Mouse (Mus musculus): ENCODE data around the gene Olfr1392.
A peak's percentile ranks its signal among the peaks of the same experiment; 100 is the strongest.

Olfr1392 gene

DNA sequence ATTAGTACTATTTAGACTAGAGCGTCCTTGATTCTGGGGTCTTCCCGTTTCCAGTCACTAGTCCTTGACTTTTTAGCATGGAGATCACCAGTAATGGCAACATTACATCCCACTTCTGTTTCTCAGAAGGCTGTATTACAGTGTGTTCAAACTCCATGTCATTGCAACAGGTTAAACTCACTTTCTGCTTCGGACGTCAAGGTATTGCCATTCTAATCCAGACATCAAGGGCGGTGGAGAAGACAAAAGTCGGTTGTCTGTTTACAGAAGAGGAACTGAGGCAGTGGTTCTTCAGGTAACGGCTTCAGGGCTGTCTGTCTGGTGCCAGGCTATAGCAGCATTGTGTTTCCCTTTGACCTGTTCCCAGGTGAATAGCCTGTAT is 33.7 kb upstream of the Olfr1392 start:
- DNase-seq (ENCODE audit: low spot score in 2 of 2): no peak

DNA sequence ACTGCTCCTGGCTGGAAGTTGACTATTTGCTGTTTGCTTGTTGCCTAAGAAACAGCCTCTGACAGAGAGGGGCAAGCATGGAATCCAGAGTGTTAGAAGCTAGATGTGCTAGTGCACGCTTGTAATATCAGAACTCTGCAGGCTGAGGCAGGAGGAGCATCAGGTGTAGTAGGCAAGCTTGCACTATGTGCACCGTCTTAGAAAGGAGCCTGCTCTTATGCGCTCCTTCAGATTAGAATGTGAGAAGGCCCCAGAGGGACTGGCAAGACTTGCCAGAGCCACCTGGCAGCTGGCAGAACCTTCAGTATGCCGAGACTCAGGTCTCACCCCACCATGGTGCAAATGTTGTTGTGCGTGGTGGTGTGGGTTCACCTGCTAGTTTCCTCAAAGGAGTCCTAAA is 33.0 kb upstream of the Olfr1392 start:
- DNase-seq (ENCODE audit: low spot score in 2 of 2): no peak

DNA sequence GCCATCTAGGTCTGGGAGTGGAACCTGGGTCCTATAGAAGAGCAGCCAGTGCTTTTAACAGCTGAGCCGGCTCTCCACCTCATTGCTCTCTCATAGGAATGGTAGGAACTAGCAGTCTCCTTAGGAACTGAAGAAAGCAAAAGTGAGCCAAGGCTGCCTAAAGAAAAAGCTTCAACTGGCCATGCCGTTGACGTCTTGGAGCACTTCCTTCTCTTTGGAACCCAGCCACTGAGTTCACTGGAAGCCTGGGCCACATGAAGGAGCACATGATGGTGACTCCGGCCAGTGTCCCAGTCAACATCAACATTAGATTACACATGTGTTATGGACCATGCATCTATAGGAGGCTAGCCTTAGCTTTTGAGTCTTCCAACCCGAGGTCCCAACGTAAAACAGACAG is 32.0 kb upstream of the Olfr1392 start:
- DNase-seq (ENCODE audit: low spot score in 2 of 2): no peak

DNA sequence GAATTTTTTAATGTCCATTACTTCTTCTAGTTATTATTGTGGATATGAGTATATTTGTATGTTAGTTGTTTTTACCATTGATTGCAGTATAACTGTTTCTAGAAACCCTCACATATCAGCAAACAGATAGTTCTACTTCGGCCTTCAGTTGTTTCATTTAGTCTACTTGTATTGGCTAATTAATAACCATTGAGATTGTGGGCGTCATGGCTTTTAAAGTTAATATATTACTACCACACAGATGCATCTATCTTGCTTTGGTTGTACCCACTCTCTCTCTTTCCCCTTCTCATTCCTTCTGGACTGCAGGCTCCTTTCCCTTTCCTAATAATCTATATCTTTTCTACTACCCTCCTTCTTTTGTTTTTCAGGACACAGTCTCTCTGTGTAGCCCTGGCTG is 25.8 kb upstream of the Olfr1392 start:
- no peak for DNase-seq (ENCODE audit: low spot score in 2 of 2)

DNA sequence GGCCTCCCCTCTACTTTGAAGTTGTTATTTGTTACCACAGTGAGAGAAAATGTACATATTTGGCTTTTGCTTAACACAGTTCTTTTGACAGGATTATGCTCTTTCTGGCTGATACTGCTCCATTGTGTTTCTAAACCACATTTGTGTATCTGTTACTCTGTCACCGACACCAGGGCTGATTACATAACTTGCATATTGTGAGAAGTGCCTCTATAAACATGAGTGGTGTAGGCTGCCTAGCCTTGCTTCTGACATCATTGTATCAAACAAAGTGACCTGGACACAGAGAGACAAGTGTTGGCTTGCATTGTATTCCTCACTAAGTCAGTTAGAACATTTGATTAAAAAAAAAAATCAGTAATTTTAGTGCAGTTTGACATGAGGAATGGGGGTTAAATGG is 25.3 kb upstream of the Olfr1392 start:
- DNase-seq (ENCODE audit: low spot score in 2 of 2): no peak

DNA sequence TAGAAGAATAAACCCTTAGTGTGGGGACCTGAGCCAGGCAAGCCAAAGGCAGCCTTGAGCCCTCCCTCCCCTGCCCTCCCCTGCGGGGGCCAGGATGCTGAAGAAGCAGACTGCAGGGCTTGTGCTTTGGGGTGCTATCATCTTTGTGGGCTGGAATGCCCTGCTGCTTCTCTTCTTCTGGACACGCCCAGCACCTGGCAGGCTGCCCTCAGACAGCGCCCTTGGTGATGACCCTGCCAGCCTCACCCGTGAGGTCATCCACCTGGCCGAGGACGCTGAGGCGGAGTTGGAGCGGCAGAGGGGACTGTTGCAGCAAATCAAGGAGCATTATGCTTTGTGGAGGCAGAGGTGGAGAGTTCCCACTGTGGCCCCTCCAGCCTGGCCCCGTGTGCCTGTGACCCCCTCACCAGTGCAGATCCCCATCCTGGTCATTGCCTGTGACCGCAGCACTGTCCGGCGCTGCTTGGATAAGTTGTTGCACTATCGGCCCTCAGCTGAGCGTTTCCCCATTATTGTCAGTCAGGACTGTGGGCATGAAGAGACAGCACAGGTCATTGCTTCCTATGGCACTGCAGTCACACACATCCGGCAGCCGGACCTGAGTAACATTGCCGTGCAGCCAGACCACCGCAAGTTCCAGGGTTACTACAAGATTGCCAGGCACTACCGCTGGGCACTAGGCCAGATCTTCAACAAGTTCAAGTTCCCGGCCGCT is 24.3 kb upstream of the Olfr1392 start:
- DNase-seq (ENCODE audit: low spot score in 2 of 2): no peak

- no peak for DNase-seq (ENCODE audit: low spot score in 2 of 2)
These were observed 23.7 kb upstream of the Olfr1392 start for GRCm38 (mm10) chr11:49261313-49261855.

GRCm38 (mm10) chr11:49262286-49262685 is 22.8 kb upstream of the Olfr1392 start:
- no peak for DNase-seq (ENCODE audit: low spot score in 2 of 2)

DNA sequence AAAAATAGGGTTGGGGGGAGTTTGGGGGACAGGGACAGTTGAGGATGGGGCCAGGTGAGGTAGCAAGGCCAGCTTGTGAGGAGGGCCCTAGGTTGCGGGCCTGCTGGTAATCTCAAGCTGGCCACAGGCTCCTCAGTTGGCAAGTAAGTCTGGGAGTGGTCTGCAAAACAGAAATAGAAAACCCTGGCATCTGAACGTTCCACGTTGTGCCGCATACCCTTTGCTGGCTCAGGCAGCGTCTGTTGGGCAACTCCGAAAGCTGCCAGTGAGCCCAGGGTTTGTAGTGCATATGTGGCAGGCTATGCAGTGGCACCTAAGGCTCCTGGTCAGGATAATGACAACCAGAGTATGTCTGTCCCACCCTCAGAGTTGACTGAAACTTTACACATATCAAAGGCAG is 21.9 kb upstream of the Olfr1392 start:
- DNase-seq (ENCODE audit: low spot score in 2 of 2): no peak

DNA sequence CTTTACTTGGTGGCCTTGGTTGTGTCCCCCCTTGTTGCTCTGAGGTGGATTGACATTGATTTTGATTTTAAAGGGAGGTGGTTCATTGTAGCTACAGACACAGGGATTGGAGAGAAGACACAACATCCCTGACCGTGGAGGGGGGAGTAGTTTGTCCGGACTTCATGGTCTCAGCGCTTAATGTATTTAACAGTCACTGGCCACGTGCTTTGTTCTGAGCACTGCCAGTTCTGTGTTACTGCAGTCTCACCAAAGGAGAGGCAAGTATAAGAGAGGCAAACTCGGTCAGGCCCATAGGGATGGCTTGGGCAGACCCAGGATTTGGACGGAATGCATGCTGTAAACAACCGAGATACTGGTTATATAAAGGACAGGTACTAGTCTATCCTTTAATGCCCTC is 21.0 kb upstream of the Olfr1392 start:
- DNase-seq (ENCODE audit: low spot score in 2 of 2): no peak

- no peak for DNase-seq (ENCODE audit: low spot score in 2 of 2)
These were observed 20.5 kb upstream of the Olfr1392 start for GRCm38 (mm10) chr11:49264622-49265021.

DNA sequence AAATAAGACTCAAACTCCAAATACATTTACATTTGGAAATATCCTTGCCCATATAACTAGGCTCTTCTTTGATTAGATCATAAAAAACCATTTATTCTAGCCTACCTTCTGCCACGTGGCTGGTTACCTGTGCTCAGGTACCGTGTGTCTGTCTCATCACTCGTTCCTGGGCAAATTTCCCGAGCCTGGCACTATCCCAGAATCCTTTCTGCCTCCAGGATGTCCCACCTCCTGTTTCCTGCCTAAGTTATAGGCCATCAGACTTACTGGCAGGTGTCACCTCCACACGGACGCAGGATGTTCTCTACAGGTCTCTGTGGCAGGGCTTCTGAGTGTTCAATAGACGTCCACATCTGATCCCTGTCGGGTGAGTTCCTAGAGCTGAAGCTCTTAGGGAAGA is 20.0 kb upstream of the Olfr1392 start:
- DNase-seq (ENCODE audit: low spot score in 2 of 2): no peak

DNA sequence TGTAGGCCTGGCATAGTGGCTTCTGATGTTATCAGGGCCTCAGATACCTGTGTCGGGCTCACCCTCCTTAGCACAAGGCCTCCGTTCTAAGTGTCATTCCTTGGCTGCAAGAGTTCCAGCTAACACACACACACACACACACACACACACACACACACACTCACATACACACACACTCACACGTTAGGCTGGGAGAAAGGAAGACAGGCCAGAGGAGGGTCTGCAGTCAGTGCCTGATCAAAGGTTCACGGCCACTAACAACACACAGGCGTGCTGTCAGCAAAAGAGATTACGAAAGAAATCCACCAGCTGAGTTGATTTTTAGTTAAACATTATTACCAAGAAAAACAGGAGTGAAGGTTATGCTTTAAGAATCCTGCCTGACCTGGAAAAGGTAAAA is 18.4 kb upstream of the Olfr1392 start:
- no peak for DNase-seq (ENCODE audit: low spot score in 2 of 2)

GRCm38 (mm10) chr11:49267316-49267715 is 17.8 kb upstream of the Olfr1392 start:
- no peak for DNase-seq (ENCODE audit: low spot score in 2 of 2)

DNA sequence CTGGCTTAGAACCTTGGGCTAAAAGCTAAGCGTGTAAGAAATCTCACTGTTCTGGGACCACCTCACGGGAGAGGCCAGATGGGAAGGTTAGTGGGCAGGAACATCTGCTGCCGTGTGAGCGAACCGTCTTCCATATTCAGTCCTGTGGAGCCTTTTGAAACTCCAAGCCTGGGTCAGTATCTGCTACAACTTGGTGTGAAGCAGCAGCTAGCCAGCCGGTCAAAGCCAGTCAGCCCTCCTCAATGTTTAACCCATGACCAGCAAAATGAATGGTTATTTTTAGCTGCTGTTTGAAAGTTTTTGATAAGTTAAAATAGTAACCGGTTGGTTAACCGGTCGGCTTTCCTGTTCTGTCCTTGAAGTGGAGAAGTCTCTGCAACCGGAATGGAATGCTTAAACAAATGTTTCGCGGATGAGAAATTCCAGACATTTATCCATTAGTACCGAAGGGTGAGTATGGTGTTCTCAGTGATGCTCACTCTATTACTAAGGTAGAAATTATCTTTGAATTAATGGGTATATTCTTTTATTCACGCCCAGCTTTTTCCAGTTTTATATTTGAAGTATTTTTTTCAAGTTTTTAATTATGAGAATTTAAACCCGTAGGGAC is 17.0 kb upstream of the Olfr1392 start:
- DNase-seq (ENCODE audit: low spot score in 2 of 2): no peak

- no peak for DNase-seq (ENCODE audit: low spot score in 2 of 2)
These were observed 15.3 kb upstream of the Olfr1392 start for GRCm38 (mm10) chr11:49269761-49270160.

GRCm38 (mm10) chr11:49270368-49270767 is 14.7 kb upstream of the Olfr1392 start:
- no peak for DNase-seq (ENCODE audit: low spot score in 2 of 2)

DNA sequence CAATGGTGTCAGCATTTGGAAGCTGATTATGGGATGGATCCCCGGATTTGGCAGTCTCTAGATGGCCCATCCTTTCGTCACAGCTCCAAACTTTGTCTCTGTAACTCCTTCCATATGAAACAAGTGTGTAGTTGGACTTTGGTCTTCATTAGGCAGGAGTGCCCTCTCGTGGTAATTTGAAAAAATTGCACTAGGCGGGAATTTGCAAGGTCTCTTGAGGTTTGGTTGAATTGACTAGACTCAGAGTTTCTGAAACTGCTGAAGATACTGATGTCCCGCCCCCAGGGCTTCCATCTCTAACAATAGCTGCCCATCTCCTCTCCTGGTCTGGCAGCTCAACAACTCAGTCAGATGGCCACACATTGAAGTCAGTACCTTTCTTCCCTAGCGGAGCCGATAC is 13.7 kb upstream of the Olfr1392 start:
- peak in 1 of 2 experiments; percentile 46 for DNase-seq (ENCODE audit: low spot score in 2 of 2)

DNA sequence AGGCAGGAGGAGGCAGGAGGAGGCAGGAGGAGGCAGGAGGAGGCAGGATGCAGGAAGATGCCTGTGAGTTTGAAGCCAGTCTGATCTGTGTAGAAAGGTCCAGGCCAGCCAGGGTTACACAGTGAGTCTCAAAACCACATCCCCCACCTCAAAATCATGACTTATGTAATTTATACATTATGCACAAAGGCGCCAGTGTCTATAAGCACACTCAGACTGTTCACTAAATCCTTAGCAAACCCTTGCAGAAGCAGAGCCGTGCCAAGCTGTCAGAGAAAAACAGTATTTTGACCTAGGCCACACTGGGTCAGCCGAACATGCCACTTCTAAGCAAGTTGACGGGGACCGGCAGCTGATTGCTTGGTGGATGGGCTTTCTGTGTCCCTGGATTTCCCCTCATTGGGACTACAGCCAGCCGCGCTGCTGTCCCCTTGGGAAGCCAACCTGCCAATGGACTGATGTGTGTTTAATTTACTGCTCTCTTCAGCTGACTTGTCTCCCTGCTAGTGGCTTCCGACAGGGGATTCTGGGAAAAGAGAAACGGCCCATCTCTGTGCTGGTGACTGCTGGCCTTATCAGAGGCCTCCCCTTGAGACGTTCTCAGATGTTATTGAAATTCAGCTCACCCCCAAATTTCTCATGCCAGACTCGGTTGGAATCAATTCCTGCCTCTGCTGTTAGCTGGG is 11.1 kb upstream of the Olfr1392 start:
- DNase-seq (ENCODE audit: low spot score in 2 of 2): no peak

DNA sequence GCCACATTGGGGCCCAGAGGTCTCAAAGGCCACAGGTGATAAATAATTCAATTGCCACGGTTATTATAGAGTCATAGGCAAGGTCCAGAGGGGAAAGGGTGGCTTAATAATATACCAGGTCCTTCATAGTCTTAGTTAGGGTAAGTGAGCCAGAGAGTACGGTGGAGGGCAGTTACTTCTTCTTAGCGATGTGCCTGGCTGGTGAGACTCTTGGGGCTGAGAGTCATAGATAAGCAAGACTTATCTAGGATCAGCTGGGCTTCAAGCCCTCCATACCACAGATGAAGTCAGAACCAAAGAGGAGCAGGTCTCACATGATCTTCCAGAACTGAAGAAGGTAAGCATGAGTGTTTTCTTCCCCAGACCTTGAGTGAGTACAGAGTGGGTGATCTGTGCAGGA is 6.9 kb upstream of the Olfr1392 start, which contains the start of gene Olfr1393:
TSS of gene Olfr1393 (plus strand) at position 83 of the 400 bp plus-strand sequence.
- DNase-seq (ENCODE audit: low spot score in 2 of 2): no peak

DNA sequence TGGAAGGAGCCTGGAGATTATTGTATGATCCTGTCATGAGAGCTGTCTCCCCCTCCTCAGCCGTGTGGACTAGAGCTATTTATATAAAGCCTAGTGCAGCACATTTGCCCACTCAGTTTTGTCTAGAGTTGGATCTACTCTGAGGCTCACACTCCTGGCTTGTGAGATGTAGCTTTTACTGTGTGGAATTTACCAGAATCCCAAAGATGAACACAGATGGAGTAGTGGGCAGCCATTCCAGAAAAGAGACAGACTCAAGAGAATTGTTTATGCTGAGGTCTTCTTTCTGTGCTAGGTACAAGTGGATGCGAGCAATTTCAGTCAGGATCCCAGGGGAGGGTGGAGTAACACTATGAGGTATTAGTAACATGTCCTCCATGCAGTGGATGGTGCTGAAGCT is 2.2 kb downstream of the Olfr1392 start:
- DNase-seq (ENCODE audit: low spot score in 2 of 2): peak; percentile 24 to 69

- peak; percentile 54 to 77 for DNase-seq (ENCODE audit: low spot score in 2 of 2)
These were observed 7.7 kb downstream of the Olfr1392 start for GRCm38 (mm10) chr11:49292777-49293176.

DNA sequence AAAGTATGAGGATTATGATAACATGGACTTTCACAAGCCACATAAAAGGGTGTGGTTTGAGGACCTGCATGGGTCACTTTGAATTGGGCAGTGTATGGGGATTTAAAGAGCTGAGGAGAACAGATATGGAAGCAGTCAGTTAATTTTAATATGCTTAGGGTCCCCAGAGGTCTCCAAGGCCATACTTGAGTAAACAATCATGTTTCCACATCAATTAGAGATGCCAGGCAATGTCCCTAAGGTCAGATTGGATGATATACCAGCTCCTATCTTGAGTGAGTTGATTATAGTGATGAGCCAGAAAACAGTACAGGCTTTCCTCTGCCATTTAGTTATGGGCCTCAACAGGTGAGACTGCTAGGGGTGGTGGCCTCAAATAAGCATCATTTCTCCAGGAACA is 19.4 kb downstream of the Olfr1392 start, which contains the start of gene Olfr10:
TSS of gene Olfr10 (plus strand) at position 301 of the 400 bp plus-strand sequence.
- DNase-seq (ENCODE audit: low spot score in 2 of 2): no peak

Data from frontal cortex, postnatal 36 days (tissue).